Mouse (Mus musculus): ENCODE data around the gene Astn1.

Astn1 gene

DNA sequence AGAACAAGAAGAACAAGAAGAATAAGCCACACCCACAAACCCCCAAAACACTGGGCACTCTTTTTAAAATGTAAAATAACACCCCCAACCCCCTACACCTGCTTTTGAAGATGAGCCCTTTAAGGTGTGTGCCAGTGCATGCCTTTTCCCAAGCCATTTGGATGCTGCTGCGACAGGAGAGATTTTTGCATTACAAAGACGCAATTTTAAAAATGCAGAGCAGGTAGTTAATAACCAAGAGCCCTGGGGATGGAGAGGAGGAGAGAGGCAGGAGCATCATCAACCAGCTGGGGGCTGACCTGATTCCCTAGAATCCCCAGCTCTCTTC is at the start of gene Astn1:
Gene Astn1 (plus strand): TSS at position 310 of the 328 bp plus-strand sequence.
- no peak for DNase-seq

DNA sequence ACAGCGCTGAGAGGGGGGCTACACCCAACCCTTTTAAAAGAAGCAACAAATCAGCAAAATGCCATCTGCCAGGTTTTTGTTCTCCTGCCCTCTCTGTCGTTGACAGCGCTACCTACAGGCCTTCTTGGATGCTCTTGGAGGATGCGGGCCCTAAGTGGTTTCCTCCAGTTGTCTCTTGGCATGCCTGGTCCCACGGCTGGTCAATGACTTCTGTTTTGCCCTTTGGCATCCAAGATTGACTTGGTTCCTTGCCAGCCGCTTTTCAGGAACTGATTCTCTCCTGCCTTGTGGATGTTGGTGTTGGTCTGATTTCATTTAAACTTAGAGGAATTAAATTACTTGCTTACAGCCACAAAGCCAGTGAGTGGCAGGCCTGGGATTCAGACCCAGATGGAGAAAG is 38.7 kb upstream of the Astn1 start:
- DNase-seq = no peak

DNA sequence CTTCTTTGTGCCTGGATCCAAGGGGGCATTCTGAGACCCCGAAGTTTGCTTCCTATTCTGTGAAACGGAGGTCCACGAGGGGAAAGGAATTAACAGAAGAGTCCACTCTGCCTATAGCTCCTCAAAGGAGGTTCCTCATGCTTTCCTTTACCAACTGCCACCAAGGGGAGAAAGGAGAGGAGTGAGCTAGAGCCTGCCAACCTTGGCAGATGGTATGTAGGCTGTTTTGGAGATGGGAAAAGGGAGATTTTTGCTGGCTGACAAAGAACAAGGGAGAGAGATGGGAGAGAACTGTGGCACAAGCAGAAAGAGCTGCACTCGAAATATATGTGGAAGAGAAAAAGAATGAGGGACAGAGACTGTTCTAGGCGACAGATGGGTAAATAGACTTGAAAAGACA is 33.9 kb upstream of the Astn1 start:
- peak; percentile 81 for DNase-seq

DNA sequence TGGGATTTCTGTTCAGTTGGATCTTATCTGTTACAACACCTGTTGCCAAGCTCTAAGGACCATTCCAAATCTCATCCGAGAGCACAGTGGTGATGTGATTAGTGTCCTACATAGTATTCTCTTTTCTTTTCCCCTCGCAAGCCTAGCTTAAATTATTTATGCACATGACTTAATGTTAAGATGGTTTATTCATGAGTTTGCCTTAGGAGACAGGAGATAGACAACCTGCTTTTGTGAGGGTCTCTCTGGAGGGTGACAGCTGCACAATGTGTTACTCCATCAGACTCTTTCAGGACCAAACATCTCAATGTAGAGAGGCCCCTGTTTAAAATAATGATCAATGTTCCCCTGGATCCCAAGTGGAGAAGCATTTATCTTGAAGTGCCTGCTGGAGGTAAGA is 33.2 kb upstream of the Astn1 start:
- no peak for DNase-seq

DNA sequence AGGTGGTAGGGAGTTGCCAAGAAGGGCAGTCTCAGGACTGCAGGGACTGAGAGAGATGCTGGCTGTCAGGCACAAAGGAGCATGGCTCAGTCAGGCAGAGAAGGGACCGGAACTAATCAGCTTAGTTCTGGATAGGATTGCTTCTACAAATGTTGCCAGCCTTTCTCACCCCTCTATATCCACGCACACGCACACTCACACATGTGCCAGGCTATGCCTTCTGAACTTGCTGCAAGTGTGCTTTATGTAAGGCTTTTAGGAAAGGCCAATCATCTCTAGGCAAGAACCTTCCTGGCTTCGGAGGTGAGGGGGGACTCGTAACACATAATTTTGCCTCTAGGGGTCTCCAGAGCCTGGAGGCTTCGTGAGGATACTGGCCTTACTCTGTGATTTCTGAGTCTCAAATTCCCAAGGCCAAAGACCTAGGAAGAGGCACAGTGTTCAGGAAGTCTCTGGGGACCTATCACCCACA is 18.8 kb upstream of the Astn1 start:
- no peak for DNase-seq

DNA sequence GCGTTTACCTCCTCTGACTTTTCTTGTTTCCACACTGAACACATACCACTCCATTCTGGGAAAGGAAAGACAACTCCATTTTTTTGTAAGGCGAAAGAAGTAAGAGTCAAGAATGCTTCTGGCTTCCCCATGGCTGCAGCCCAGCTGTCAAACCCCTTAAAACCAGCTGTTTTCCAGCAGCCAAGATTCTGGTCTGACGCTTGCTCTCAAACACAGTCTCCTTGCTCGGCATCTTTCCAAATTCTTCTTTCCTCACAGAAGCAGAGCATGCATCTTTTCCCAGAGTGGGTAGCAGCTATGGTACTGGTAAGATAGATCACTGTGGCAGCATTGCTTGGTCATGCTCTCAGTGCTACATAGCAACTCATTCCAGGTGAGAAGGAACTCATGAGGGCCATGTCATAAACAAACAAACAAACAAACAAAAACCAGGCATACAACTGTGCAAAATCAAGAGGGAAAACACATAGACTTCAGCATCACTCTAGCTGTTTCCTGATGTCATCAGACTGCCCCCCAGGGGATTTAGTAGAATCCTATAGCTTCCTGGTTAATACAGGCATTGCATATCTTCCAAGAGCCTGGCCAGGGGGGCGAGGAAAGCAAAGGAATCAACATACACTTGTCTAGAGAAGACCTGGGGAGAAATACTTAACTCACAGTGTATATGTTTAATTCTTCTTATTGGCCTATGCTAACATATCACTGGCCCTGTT is 8.3 kb upstream of the Astn1 start:
- no peak for DNase-seq

DNA sequence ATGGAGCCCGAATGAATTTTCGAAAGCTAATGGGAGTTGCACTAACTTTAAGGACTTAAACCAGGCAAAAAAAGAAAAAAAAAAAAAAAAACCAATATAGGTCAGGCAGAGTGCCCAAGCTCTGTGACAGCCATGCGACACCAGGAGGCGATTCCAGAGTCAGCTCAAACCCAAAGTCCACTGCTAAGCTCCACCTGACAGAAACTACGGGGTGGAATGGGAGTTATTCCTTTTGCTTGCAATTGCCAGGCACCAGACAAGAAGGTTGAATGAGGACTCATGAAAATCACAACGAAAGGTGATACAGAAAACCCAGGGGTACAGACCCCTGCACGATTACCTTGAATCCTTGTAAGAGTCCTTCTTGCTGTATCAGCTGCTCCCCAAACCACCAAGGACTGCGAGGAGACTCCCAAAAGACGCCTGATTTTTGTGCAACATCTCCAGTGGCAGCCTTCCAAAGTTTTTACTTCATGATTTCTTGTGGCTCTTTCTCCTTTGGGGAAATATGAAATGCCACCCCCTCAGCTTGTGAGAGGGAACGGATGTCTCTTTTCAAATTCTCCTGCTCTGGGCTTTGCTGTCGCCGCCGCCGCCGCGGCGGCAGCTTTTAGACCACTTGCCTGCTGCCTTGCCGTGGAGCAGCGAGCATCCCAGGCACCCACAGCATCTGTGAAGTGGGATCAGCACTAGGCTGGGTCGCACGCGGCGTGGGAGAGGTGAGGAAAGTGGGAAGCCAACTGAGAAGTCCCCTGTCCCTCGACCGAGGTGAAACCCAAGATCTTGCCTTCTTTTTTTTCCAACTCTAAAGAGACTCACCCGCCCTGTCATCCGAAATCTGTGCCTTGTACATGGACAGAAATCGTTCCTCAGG is 6.7 kb upstream of the Astn1 start:
- peak; percentile 42 for DNase-seq

DNA sequence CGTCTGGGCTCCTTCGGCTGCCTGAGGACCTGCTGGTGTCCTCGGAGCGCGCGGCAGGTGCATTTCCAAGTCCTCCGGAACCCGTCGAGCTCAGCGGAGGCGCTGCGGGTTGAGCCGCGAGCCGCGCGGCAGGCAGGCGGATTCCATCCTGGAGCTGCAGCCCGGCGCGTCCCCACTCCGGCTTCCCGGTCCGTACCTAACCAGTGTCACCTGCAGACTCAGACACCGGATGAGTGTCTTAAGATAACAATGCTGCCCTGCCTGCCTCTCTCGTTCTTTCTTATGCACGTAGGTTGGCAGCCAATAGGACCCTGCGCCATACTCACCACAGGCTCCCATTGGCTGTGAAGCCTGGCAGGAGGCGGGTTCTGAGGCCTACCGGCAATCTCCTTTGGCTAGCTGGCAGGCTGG is 6.0 kb upstream of the Astn1 start, which contains the start of gene Brinp2:
Gene Brinp2 (minus strand): TSS at position 276 of the 411 bp plus-strand sequence.
- DNase-seq = peak; percentile 94

DNA sequence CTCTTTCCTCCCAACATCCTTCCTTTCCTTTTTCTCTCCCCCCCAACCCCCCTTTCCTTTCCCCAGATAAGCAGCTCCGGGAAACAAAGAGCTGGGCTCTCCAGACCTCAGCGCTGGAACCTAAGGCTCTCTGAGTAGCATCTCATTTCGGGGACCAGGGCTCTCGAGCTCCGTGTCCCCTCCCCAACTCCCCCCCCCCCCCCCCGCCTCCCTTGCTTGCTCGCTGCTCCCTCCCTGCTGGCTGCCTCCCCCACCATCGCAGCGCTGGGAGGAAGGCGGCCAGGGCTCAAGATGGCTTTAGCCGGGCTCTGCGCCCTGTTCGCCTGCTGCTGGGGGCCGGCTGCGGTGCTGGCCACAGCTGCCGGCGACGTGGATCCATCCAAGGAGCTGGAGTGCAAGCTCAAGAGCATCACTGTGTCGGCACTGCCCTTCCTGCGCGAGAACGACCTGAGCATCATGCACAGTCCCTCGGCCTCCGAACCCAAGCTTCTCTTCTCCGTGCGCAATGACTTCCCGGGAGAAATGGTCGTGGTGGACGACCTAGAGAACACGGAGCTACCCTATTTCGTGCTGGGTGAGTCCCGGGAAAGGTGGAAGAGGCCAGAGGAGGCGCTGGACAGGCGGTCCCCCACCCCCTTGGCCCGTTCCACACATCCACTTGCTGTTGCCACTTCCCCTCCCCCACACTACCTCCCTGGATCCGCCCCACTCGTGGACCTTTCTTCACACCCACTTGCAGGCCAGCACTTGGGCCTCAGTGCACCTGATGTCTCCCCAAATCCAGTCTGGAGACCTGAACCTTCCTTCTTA is 424 bp downstream of the Astn1 start:
- no peak for DNase-seq

DNA sequence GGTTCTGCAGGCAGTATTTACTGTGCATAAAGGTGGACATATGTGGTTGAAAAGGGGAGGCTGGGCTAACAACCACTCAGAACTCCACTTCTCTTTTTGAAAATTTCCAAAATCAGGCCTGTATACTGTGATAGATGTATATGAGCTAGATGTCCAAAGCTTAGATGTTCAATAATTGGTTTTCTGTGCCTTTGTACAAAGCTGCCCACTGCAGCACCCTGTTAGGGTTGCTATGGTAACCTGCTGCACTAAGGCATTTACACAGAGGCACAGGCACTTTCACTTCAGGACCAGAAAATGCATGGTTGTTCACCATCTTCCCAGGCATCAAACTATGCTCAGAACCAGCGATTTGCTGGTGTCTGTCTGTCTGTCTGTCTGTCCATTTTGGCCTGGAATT is 2.4 kb downstream of the Astn1 start:
- DNase-seq = peak; percentile 52

DNA sequence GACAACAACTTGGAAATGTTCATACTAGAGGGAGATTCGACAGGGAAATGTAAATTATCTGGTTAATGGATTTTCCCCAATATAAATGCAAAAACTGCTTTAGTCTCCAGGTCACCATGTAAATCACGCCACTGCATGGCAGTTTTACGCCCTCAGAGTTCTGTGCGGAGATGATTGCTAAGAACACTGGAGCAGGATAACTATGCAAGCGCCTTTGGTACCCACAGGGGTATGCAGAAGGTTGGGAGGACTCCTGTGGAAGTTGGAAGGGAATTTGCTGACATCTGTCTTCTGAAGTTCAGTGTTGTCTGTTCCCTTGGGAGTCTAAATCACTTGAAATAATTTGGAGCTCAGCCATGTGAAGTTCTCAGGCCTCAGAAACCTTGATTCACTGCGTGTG is 20.2 kb downstream of the Astn1 start:
- no peak for DNase-seq

DNA sequence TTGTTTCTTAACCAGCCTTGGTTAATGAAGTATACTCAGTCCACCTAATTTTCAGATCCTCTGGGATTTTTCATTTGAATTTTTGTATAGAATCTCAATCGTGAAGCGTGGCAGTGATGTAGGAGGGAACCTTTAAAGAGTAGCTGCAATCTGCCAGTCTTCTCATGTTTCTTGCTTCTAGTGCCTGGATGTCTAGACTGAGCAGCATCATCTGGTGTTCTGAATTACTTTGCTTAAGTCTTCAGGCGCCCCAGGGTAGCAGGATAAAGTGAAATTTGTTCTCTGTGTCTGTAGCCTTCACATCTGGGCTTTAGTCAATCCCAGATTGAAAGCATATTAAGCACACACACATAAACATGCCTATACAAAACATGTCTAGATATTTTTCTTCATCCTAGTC is 21.1 kb downstream of the Astn1 start:
- DNase-seq = no peak

DNA sequence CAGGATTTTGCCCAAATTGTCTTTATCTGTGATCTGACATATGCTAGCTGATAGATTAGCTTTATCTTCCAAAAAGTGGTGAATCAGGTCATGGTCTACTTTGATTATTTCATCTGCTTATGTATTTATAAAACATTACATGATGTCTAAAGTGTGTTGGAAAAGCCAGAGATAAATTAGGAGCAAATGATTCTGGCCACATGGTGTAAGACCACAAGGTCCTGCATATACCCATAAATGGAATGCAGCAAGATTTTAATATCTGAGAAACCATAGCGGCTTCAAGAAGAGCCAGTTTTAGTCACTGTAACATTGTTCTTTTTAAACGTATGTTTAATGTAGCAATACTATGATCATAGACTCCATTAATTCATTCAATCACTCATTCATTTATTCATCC is 23.2 kb downstream of the Astn1 start:
- no peak for DNase-seq

DNA sequence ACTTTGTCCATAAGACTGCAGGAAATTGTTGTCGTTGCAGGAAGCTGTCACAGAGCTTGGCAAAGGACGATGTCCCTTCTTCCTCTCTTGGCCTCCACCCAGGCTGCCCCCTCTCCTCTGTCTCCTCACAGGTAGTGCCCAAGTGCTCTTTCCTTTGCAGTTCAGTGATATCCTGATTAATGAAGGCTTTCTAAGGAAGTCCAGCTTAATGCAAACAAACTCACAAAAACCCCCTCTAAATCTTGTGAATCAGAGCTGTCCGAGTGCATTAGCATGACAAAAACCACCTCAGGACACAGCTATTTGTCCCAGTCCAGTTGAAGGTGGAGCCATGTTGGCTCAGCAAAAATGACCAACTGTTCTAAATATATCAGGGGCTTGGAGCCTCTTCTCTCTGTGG is 24.7 kb downstream of the Astn1 start:
- DNase-seq = no peak

DNA sequence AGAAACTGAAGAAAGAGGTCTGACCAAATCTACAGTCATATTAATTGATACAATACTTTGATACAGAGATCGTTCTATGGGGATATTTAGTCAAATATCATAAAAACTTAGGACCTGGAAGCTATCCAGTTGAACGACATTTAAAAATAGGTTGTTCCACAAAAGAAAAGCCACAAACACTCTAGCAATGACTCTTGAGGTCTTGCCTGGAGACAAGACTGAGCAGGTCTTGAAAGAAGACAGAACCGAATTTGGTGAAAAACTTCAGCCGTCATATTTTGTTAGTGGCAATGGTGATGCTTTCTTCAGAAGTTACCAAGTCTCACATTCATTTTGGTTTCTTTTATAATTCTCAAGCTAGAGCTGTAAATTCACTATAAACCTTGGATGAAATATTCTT is 26.9 kb downstream of the Astn1 start:
- DNase-seq = no peak

DNA sequence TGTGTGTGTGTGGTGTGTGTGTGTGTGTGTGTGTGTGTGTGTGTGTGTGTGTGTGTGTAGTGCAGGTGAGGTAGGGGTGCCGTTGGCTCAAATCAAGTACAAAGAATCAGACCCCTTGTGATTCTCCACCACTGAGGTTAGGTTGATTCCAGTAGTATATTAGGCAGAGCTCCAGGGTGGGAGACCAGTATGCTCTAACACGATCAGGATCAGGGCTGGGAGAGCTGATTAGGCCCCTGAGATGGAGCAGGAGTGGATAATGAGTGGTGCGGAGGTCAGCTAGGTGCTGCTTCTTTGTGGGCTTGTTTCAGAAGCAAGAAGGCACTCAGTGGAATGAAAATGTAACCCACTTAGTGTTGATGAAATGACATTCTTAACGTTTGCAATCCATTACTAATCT is 28.6 kb downstream of the Astn1 start:
- DNase-seq = no peak

DNA sequence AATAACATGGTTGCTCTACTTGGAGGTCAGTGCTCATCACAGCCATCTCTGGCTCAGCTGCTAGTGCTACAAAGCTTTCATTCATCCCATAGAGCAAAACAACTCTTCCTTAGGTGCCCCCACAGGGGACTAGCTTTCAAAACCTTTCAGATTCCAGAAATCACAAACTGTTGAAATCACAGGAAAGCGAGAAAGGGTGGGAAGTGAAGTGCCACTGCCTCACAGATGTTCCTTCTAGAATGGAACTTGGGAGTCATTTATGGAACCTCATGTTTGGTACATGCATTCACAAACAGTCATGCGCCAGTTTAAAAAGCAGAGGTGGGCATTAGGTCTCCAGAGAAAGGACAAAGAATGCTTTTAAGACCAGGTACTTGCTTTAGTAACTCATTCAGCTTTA is 35.0 kb downstream of the Astn1 start:
- DNase-seq = no peak

DNA sequence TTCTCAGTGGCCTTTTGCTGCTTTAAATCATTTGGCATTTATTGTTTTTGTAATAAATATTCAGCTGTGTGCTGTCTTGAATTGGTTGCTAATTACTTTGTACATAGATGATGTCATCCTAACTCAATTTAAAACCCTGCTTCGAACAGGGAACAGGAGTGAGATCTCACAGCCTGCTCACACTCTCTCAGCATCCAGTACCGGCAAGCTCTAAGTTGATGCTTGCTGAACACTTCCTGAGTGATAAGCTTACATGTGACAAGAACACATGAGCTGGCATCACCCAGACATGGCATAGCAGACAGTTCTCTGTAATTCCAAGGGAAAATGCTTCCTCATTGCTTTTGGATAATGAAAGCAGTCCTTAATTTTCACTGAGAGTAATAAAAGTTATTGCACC is 38.8 kb downstream of the Astn1 start:
- no peak for DNase-seq

DNA sequence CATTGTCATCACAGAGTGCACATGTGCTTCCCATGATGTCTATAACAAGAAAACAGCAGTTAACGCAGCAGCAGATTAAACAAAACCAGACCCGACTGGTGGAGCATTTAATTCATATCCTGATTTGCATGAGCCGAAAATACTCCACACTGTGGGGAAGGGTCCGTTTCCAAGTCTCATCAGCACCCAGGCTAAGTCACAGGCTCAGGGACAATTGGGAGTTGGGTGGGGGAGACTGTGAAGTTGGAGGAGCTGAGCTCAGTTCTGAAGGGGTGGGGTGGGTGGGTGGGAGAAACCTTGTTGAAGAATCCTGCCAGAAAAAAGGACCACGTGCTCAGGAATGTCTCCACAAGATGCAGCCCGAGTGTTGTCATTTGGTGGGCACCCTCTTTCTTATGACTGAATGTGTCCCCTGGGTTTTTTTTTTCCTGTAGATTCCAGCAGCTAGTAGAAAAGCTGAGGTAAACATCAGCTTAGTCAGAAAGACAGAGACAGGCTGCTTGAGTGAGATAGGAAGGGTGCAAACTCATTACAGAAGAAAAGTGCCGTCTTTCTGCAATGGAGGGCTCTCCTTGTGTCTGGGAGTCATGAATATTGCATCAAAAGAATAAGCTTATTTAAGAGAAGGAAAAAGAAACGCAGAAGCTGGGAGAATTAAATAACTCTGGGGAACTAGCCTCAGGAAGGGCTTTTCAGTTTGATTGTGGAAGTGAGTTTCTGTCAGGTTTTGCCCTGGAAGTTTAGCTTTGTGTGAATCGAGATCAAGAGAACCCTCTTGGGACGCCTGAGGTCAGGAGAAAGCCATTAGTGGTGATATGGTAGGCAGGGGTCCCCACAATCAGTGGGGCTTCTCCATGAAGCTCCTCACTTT is 44.1 kb downstream of the Astn1 start:
- DNase-seq = no peak

DNA sequence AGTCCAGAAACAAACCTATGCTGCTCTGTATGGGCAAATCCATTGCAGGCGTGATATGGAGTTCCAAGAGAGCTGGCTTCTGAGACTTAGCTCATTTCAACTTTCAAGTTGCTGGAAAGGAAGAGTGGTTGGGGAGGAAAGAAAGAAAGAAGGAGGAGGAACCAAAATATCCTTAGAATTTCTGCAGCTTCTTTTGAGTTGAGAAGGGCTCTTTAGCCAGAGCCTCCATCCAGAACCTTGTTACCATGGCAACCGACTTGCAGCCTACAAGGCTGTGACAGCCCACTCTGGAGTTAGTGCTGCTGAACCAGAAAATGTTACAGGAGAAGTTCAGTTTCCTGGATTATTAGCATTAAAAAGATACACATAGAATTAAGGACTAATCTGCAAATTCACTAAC is 46.1 kb downstream of the Astn1 start:
- DNase-seq = peak; percentile 57

DNA sequence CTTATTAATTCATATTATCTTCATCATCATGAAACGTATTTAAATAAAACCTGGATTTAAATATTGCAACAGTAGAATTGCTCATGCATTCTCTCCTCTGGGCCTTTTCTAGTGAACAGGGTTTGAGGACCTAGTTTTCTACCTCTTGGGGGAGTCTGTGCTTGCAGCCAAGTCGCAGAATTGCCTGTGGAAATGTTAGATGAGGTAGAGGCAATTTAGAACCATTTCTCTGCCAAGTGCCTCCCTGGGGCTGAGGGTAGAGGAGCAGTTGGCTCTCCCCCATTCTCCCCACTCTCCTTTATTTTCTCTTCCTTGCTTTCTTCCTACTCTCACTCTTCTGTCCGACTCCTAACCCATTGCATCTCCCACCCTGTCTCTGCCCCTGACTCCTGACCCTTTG is 49.1 kb downstream of the Astn1 start:
- DNase-seq = no peak

DNA sequence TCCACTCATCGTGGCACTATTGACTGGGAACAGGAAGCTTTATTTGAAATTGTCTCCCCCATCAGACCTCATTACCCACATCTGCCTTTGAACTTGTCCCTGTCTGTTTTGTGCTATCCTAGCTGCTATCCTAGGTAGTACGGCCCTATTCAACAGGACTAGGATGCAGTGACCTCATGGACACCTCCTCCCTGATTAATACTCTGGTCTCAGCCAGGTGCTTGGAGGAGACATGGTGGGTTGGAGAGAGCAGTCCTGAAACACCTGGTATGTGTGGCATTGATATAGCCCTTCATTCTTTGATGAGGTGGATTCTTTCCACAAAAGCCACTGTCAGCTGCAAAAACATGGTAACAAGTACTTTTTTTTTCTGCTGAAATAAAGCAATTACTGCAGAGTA is 52.1 kb downstream of the Astn1 start:
- no peak for DNase-seq

DNA sequence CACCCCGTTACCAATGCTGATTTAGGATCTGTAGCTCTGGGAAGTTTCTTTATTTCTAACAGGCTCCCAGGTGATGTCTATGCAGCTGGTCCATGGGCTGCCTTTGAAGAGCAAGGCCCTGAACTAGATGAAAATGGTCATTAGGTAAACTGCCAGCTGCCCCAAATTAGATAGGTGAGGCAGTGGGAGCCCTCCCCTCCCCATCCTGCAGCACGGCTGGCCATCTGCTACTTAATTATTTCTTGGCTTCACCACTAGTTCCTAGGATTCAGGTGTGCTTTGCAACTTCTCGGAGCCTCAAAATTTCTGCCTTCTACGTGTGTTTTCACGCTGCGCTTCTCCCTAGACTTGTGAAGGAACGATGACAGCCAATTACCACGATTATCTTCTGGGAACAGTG is 59.4 kb downstream of the Astn1 start:
- no peak for DNase-seq
